Mouse (Mus musculus) hindbrain, embryonic 13.5 days (tissue): ENCODE measurements at regions not wholly inside any gene's neighbourhood (a gene's known extent, or its start where the extent isn't known, plus 50 kb on each side); places are given as distances from the start of the nearest gene placed in this dataset.

Experiments
- ATAC-seq: fragments of 200-750 bp; cut with Nextera tagmentation; 2 replicates; pipeline ENCODE4 v1.8.0; 2017; ENCODE audit warnings: moderate TSS enrichment; ENCODE audit not compliant: low FRiP score
- H3K27ac ChIP-seq: fragments of 300-500 bp; sonication (generic); 2 replicates; pipeline ENCODE4 v1.5.1; 2015; ENCODE audit warnings: inconsistent platforms, mild to moderate bottlenecking, moderate library complexity
- H3K27me3 ChIP-seq: fragments of 300-500 bp; sonication (generic); 2 replicates; pipeline ENCODE4 v1.6.1; 2015; ENCODE audit warnings: mild to moderate bottlenecking, inconsistent platforms
- H3K36me3 ChIP-seq: fragments of 300-500 bp; sonication (generic); 2 replicates; pipeline ENCODE4 v1.6.1; 2015; ENCODE audit warnings: mild to moderate bottlenecking, inconsistent platforms
- H3K4me1 ChIP-seq: fragments of 300-500 bp; sonication (generic); replicated peaks from 2 replicates; pipeline ENCODE4 v1.6.1; 2015; ENCODE audit warnings: inconsistent platforms
- H3K4me2 ChIP-seq: fragments of 300-500 bp; sonication (generic); 2 replicates; pipeline ENCODE4 v1.6.1; 2015; ENCODE audit warnings: inconsistent platforms, mild to moderate bottlenecking, moderate library complexity
- H3K4me3 ChIP-seq: fragments of 300-500 bp; sonication (generic); 2 replicates; pipeline ENCODE4 v1.5.1; 2015; ENCODE audit warnings: mild to moderate bottlenecking, inconsistent platforms
- H3K9ac ChIP-seq: fragments of 300-500 bp; sonication (generic); 2 replicates; pipeline ENCODE4 v1.6.1; 2015; ENCODE audit warnings: mild to moderate bottlenecking, inconsistent platforms
- H3K9me3 ChIP-seq: fragments of 300-500 bp; sonication (generic); 2 replicates; pipeline ENCODE4 v1.6.1; 2016; ENCODE audit warnings: inconsistent platforms
- WGBS: fragments of 180-500 bp; shearing (Covaris S2); methylation state at CpG from one replicate; pipeline ENCODE4 v1.1.7; 2015; 5-methylcytosine and 5-hydroxymethylcytosine counted together

DNA sequence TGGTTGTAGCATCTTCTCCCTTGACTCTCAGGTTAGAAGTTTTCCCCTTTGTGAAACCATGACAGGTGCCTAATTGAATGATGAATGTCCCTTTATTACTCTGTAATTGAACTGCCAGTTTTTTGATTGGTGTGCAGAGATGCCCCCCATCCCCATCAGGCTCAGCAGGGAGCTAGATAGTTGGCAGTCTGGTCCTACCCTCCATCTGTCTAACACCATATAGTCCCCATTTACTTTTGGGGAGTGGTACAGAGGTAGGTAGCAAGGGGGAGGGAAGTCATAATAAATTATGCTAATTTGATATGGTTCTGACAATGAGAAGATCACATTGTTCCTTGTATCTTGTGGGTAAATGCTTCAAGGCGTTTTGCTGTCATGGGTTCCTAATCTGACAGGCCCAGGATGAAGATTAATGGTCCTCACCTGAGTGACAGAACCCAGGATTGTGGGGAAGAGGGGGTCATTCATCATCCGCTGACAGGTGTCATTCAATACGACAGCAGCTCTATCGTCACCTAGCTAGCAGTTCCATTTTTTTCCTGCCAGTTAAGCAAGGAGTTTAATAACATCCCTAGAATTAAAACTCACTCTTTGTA is 122.3 kb upstream of the Etaa1 start:
- H3K9me3 ChIP-seq = no peaks in the 10 kb centered on the region
- peaks cover 6% of the 10 kb centered on the region; the same call in 1 of the 2 replicates for H3K4me1 ChIP-seq
- ATAC-seq = peak; percentile 93
- H3K4me2 ChIP-seq = no peak overlapping the region
- H3K4me3 ChIP-seq = no peak overlapping the region
- no peak overlapping the region for H3K9ac ChIP-seq
- H3K27me3 ChIP-seq = no peaks in the 10 kb centered on the region
- H3K36me3 ChIP-seq = no peaks in the 10 kb centered on the region
- 0 out of 2 replicates have a peak overlapping the region, but pooled peaks have one; percentile 8 for H3K27ac ChIP-seq
- WGBS = 54% methylated on average over 4 of the region's 4 CpGs

DNA sequence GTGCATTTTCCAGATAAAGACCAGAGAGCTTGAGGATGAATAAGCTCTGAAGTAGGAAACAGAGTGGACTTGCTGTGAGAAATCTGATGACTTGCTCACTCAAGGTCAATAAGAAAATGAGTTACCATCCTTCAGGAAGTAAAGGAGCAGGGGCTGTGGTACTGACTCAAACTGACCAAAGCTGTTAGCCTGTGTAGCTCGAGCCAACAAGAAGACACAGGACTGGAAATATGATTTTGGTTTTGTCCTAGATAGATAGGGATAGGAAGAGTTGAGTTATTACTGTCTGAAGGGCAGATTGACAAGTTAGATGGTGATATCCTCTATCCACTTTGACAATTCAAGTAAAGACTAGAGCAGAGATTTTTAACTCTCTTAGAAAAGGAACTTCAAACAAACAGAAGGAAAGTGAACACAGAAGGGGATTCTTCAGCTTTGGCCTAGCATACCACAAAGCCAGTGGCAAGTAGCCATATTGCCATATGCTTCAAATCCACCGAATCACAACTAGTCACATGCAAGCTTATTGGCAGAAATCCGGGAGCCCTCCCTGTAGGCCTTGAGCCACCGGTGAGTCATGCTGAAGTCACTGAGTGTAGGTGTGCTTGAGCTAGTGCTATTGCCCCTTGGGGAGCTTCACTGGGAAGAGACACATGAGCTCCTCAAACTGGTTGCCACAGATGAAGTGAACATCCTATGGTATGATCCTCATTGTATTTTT is 117.1 kb upstream of the Etaa1 start:
- Histone ChIP-seq H3K4me3 (no peak overlapping the region), H3K36me3 (no peaks in the 10 kb centered on the region), H3K4me1 (peaks cover 7% of the 10 kb centered on the region), H3K27me3 (no peaks in the 10 kb centered on the region), H3K9ac (no peak overlapping the region), H3K27ac (peak overlapping the region; percentile 75; the same call in 1 of the 2 replicates), H3K4me2 (no peak overlapping the region), H3K9me3 (no peaks in the 10 kb centered on the region)
- 74% methylated on average over 4 of the region's 4 CpGs for whole genome bisulfite sequencing
- ATAC-seq = no peak

DNA sequence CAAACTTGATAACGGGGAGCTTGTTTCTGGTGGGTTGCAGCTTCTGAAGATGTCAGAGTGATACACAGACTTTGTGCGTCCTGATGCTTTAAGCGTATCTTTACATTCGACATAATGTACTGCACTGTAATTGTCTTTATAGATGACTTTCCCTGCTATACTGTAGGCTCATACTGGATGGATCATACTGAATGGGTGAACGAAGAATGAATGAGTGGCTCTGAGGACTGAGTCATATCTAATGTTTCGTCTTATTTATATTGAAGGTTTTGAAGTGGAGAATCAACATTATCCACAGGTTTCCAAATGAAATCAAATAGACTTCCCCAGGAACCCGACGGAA is 116.3 kb upstream of the Etaa1 start:
- H3K27me3 ChIP-seq = no peaks in the 10 kb centered on the region
- peaks cover 6% of the 10 kb centered on the region for H3K4me1 ChIP-seq
- no peaks in the 10 kb centered on the region for H3K9me3 ChIP-seq
- WGBS = 61% methylated on average over 8 of the region's 8 CpGs
- H3K27ac ChIP-seq = peak overlapping the region; percentile 75
- no peak overlapping the region for H3K4me3 ChIP-seq
- no peaks in the 10 kb centered on the region for H3K36me3 ChIP-seq
- no peak overlapping the region for H3K9ac ChIP-seq
- ATAC-seq = peak; percentile 29; the same call in 1 of the 2 replicates
- 0 out of 2 replicates have a peak overlapping the region, but pooled peaks have one; percentile 30 for H3K4me2 ChIP-seq

DNA sequence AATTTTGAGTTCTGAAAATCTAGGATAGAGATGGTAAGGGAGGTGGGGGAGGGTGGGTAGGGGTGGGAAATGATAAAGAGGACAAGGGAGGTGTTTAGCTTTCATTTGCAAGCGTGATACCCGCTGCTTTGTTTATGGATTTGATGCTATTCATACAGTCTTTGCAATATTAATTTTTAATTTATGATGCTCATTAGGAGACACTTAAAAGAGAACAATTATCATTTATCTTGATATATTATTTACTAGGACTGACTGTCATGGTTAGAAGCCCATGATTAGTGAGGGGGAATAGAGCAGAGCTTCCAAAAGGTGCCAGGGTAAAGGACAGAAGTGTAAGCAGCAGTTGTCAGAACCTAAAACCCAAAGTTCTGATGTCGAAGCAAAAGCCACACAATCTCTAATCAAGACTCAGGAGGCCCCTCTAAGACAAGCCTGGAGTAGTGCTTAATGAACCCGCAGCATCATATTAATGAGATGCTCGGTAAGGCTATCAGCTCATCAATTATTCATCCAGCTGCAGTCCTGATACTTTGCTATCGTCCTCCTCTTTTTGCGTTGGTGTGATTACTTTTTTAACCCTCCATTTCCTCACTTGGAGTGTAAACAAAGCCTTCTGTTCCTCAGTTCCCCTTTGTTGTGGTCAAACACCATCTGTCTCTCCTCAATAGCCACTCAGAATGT is 115.8 kb upstream of the Etaa1 start:
- no peak overlapping the region for H3K9ac ChIP-seq
- 0 out of 2 replicates have a peak overlapping the region, but pooled peaks have one; percentile 30 for H3K4me2 ChIP-seq
- H3K36me3 ChIP-seq = no peaks in the 10 kb centered on the region
- peak overlapping the region; percentile 75 for H3K27ac ChIP-seq
- no peaks in the 10 kb centered on the region for H3K27me3 ChIP-seq
- 34% methylated on average over 7 of the region's 7 CpGs for WGBS
- H3K4me3 ChIP-seq = no peak overlapping the region
- H3K4me1 ChIP-seq = peaks cover 6% of the 10 kb centered on the region
- H3K9me3 ChIP-seq = no peaks in the 10 kb centered on the region
- ATAC-seq = peak; percentile 87

DNA sequence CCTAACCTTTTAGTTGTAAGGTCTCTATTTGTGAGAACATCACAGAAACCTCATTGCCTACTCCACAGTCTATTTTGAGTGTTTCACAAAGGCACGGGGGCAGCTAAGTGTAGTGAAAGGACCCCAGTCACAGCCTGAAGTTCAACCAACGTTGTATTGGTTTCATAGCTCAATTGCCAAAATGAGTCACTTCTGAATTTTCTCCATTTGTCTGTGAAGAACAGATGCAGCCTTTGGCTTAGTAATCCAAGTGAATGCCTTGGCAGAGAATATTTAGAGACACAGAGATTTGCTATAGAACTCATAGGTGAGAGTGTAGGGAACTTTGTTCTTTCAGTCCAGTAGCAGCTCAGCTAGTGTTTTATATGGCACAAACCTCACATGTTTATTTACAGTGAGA is 114.4 kb upstream of the Etaa1 start:
- ATAC-seq = no peak
- no peaks in the 10 kb centered on the region for H3K36me3 ChIP-seq
- no peaks in the 10 kb centered on the region for H3K27me3 ChIP-seq
- H3K4me3 ChIP-seq = no peak overlapping the region
- no peak overlapping the region for H3K9ac ChIP-seq
- H3K27ac ChIP-seq = 0 out of 2 replicates have a peak overlapping the region, but pooled peaks have one; percentile 49
- H3K9me3 ChIP-seq = no peaks in the 10 kb centered on the region
- 43% methylated on average over 2 of the region's 2 CpGs for WGBS
- H3K4me2 ChIP-seq = no peak overlapping the region
- peaks cover 6% of the 10 kb centered on the region for H3K4me1 ChIP-seq

DNA sequence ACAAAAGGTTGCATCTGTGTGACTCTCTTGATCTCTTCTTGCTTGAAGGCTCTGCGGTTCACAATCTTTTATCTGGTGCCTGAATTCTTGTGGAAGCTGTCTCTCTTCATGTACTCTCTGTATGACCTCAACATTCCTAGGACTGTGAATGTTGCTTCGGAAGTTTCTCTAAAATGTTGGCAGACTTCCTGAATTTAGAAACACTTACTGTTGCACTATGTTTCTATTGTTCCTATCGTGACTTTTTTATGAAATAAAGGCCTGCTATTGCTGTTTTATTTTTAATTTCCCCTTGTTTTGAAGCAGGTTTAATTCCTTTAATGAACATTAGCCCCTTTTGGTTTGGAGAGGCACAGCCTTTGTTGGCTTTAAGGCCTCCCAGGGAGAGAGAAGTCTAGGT is 114.0 kb upstream of the Etaa1 start:
- no peak overlapping the region for H3K4me3 ChIP-seq
- H3K4me1 ChIP-seq = peaks cover 6% of the 10 kb centered on the region
- no peak for ATAC-seq
- H3K27me3 ChIP-seq = no peaks in the 10 kb centered on the region
- no peaks in the 10 kb centered on the region for H3K9me3 ChIP-seq
- H3K27ac ChIP-seq = no peak overlapping the region
- no peak overlapping the region for H3K9ac ChIP-seq
- no peak overlapping the region for H3K4me2 ChIP-seq
- WGBS = 67% methylated on average over 3 of the region's 3 CpGs
- H3K36me3 ChIP-seq = no peaks in the 10 kb centered on the region

DNA sequence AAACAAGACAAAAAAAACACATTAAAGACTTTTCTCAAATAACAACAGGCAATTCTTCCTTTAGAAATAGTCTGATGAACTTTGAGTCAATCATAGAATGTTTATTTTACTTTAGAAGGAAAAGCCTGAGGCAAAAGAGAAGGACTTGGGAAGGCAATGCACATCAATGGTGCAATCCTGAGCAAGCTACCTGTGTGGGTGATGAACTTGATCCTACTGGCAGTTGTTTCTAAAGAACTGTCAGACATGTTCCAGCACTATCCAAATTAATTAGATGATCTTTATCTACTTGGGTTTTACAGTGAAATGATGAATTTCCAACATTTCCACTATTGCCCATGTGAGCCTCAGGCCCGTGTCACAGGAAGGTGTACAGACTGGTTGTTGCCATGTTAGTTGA is 87.9 kb upstream of the Etaa1 start:
- no peaks in the 10 kb centered on the region for H3K27me3 ChIP-seq
- H3K9me3 ChIP-seq = no peaks in the 10 kb centered on the region
- H3K36me3 ChIP-seq = no peaks in the 10 kb centered on the region
- no peaks in the 10 kb centered on the region for H3K4me1 ChIP-seq
- H3K9ac ChIP-seq = no peak overlapping the region
- H3K4me2 ChIP-seq = no peak overlapping the region
- H3K4me3 ChIP-seq = no peak overlapping the region
- ATAC-seq = no peak
- 89% methylated on average over 1 of the region's 1 CpGs for WGBS
- H3K27ac ChIP-seq = no peak overlapping the region

DNA sequence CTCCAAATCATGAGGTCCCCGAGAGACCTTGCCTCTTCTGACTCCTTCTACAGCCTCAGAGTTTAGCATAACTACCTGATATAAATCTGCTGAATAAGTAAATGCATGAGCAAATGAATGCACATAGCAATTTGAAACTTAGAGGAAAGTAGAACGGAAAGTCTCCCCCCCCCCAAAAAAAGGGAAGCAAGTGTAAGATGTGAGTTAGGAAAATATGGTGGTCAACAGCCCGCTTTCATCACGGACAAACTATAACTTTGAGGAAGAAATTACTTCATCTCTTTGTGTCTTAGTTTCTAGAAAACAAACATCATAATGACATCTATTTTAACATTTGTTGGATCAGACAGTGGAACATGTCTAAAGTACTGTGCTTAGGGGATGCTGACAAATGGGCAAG is 77.4 kb upstream of the Etaa1 start:
- no peak for ATAC-seq
- no peak overlapping the region for H3K27ac ChIP-seq
- no peaks in the 10 kb centered on the region for H3K9me3 ChIP-seq
- 94% methylated on average over 4 of the region's 4 CpGs for WGBS
- H3K36me3 ChIP-seq = no peaks in the 10 kb centered on the region
- no peak overlapping the region for H3K9ac ChIP-seq
- H3K27me3 ChIP-seq = no peaks in the 10 kb centered on the region
- no peak overlapping the region for H3K4me3 ChIP-seq
- no peaks in the 10 kb centered on the region for H3K4me1 ChIP-seq
- H3K4me2 ChIP-seq = no peak overlapping the region

DNA sequence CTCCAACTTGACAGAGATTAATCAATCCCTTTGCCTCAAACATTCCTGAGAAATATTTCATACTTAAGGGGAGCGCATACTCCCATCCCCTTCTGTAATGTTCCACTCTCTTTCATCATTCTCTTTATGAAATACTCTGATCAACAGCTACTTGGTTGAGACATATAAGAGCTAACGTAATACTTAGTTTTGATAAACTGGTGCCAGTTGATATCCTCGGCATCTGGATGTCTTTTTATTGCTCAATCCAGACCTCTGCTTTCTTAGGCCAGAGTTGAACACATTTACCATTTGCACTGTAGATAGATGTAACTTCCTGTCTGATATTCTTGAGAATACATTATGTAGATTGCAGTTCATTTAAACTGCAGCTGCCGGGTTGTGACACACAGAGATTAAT is 68.4 kb upstream of the Etaa1 start:
- no peaks in the 10 kb centered on the region for H3K36me3 ChIP-seq
- H3K4me2 ChIP-seq = no peak overlapping the region
- no peak overlapping the region for H3K4me3 ChIP-seq
- 76% methylated on average over 4 of the region's 4 CpGs for WGBS
- no peaks in the 10 kb centered on the region for H3K9me3 ChIP-seq
- no peak for ATAC-seq
- H3K27ac ChIP-seq = no peak overlapping the region
- H3K9ac ChIP-seq = no peak overlapping the region
- H3K4me1 ChIP-seq = no peaks in the 10 kb centered on the region
- no peaks in the 10 kb centered on the region for H3K27me3 ChIP-seq

DNA sequence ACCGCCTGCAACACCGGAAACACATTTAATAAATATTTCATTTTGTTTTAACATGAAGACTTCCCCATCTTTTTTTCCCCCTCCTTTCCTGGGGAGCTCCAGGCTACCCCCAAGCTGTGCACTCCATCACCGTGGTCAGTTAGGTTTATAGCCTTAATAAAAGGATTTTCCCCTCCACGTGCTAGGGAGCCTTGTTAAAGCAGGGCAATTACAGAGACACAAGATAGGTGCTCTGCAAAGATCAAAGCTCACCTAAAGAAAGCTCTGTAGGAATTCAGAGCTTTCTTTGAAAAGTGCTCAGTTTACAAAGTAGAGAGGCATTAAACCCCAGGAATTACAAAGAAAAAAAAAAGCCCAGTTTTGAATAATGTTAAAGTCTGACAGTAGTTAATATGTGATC is 61.6 kb upstream of the Etaa1 start:
- Histone ChIP-seq H3K9ac (no peak overlapping the region), H3K4me3 (no peak overlapping the region), H3K4me2 (no peak overlapping the region), H3K27ac (peak overlapping the region; percentile 67), H3K4me1 (peaks cover 17% of the 10 kb centered on the region), H3K27me3 (no peaks in the 10 kb centered on the region), H3K36me3 (no peaks in the 10 kb centered on the region), H3K9me3 (no peaks in the 10 kb centered on the region)
- ATAC-seq = no peak
- 38% methylated on average over 4 of the region's 4 CpGs for WGBS

DNA sequence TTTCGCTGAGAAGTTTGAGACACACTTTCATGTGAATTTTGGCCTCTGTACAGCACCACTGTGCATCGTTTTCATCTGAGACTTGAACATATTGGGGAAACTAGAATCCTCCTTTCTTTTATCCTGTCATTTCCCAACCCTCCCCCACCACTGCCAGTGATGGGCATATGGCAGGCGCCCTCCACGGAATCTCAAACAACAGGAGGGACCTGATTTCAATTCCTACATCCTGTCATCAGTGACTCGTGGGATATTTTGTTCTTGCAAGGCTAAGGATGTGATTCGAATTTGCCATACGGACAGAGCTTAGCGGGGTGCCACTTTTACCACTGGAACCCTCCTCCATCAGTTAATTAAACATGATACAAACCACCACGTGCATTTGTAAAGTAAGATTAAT is 60.9 kb upstream of the Etaa1 start:
- H3K36me3 ChIP-seq = no peaks in the 10 kb centered on the region
- H3K4me1 ChIP-seq = peaks cover 17% of the 10 kb centered on the region
- 16% methylated on average over 9 of the region's 9 CpGs for WGBS
- peak overlapping the region; percentile 19; the same call in 1 of the 2 replicates for H3K4me2 ChIP-seq
- H3K9me3 ChIP-seq = no peaks in the 10 kb centered on the region
- ATAC-seq = peak; percentile 28
- no peak overlapping the region for H3K9ac ChIP-seq
- peak overlapping the region; percentile 67; the same call in 1 of the 2 replicates for H3K27ac ChIP-seq
- H3K27me3 ChIP-seq = no peaks in the 10 kb centered on the region
- H3K4me3 ChIP-seq = no peak overlapping the region

DNA sequence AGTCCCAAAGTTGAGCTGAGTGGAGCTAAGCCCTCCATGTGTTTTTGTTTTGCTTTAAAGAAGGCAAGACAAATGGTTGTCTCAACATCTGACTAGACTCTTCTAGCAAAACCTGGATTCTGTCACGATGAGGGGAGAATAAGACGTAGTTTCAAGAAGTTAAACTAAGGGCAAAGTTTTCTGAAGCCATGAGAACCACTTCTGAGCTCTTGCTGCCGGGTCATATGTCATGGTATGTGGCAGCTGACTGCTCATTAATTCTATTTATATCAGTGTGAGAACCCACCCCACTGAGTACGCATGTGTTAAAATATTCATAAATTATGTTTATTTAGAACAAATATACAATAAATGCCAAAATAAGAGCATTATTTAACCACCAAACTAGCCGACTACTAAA is 58.4 kb upstream of the Etaa1 start:
- H3K4me1 ChIP-seq = peaks cover 17% of the 10 kb centered on the region
- no peaks in the 10 kb centered on the region for H3K36me3 ChIP-seq
- no peak overlapping the region for H3K27ac ChIP-seq
- H3K9ac ChIP-seq = no peak overlapping the region
- H3K4me3 ChIP-seq = no peak overlapping the region
- no peaks in the 10 kb centered on the region for H3K27me3 ChIP-seq
- H3K9me3 ChIP-seq = no peaks in the 10 kb centered on the region
- 42% methylated on average over 5 of the region's 5 CpGs for WGBS
- no peak for ATAC-seq
- no peak overlapping the region for H3K4me2 ChIP-seq
